Mouse (Mus musculus) megakaryocyte, embryonic 14.5 days (primary cell): Measurements from ENCODE around the gene Morn3.

Experiments used
- FLI1 ChIP-seq: IDR thresholded peaks from 2 replicates; pipeline ENCODE4 v1.6.1; 2012; ENCODE audit warnings: low read length, inconsistent platforms, mixed read lengths
- GATA1 ChIP-seq: IDR thresholded peaks from 3 replicates; pipeline ENCODE4 v1.6.1; 2012; ENCODE audit warnings: mixed read lengths, low read length, inconsistent platforms, borderline replicate concordance

GRCm38 (mm10) chr5:123093077-123093633 lies 46.3 kb upstream of the Morn3 start:
- no peak for TF ChIP-seq GATA1
- TF ChIP-seq FLI1: no peak
